Mouse (Mus musculus): ENCODE results near the gene Nat14. TPM values are rescaled to one million over a fixed set of nuclear protein-coding genes. Genes with fewer than 3 reads are reported as not detected.

The Nat14 gene
- polyA plus RNA-seq, 2 experiments = 0.92 to 7.6 TPM

DNA sequence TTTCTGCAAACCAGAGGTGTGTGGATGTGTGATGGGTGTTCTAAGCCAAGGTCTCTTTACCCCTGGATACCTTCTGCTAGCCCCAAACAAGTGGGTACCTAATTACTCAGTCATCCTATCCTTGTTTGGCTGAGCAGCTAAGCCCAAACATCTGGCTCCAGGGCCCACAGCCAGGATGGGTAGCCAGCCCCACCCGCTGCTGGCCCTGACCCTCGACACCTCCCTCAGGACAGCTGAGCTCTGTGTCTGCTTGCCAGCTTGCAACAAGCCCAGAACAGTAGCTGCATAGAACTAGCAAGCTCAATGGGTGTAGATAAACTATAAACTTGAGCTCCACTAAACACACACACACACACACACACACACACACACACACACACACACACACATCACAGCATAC, 26.0 kb downstream of the Nat14 start:
- no peak for DNase-seq (ENCODE audit: low spot score)
- H3K9ac ChIP-seq (ENCODE audit: low read depth, low read length, severe bottlenecking) = no peak overlapping the region
- 0% methylated on average over 1 of the region's 2 CpGs for WGBS

DNA sequence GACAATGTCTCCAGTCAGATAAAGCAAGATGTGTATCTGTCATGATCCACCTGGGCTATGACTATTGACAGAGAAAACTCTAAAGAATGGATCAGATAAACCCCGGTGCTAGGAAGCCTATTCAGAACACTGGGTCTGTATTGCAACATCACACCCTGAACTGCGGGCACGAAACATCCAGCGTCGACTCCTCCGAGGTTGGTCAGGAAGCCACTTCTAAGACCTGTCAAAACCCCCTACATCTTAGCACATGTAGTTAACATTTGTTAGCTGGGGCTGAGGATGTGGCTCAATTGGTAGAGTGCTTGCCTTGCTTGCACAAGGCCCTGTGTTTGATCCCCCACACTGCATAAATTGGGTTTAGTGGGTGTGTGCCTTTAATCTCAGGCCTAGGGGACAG, 26.6 kb downstream of the Nat14 start:
- TF ChIP-seq POLR2A (IDR thresholded peaks at IDR 0.05; ENCODE audit: borderline replicate concordance, extremely low read depth, insufficient read depth, insufficient read length) = no peak
- DNase-seq (ENCODE audit: low spot score) (no peak), ATAC-seq (ENCODE audit: low FRiP score, low read depth) (no peak)
- Histone ChIP-seq H3K4me2 (replicated peaks; ENCODE audit: low read depth, low read length, severe bottlenecking) (no peak overlapping the region), H3K4me1 (ENCODE audit: control insufficient read depth, insufficient read depth, low read length) (no peaks in the 10 kb centered on the region), H3K27me3 (ENCODE audit: control insufficient read depth, insufficient read depth, low read length) (no peaks in the 10 kb centered on the region), H3K4me3 (replicated peaks; ENCODE audit: low read length) (no peak overlapping the region), H3K36me3 (ENCODE audit: control insufficient read depth, insufficient read depth, low read length) (no peaks in the 10 kb centered on the region), H3K27ac (replicated peaks; ENCODE audit: low read depth, low read length) (no peak overlapping the region), H3K9me3 (ENCODE audit: control insufficient read depth, low read length) (no peaks in the 10 kb centered on the region), H3K9ac (ENCODE audit: low read depth, low read length, severe bottlenecking) (no peak overlapping the region)
- WGBS = 69% methylated on average over 6 of the region's 6 CpGs

More for the DNA sequence above, 26.0 kb downstream of the Nat14 start:
- TF ChIP-seq POLR2A (IDR thresholded peaks at IDR 0.05; ENCODE audit: borderline replicate concordance, extremely low read depth, insufficient read depth, insufficient read length) = no peak
- no peak; the same call in 1 of the 2 replicates for ATAC-seq (ENCODE audit: low FRiP score, low read depth)
- no peaks in the 10 kb centered on the region for H3K4me1 ChIP-seq (ENCODE audit: control insufficient read depth, insufficient read depth, low read length)
- no peak overlapping the region for H3K4me2 ChIP-seq (replicated peaks; ENCODE audit: low read depth, low read length, severe bottlenecking)
- H3K4me3 ChIP-seq (replicated peaks; ENCODE audit: low read length) = no peak overlapping the region
- no peaks in the 10 kb centered on the region for H3K36me3 ChIP-seq (ENCODE audit: control insufficient read depth, insufficient read depth, low read length)
- H3K27ac ChIP-seq (replicated peaks; ENCODE audit: low read depth, low read length) = no peak overlapping the region
- H3K27me3 ChIP-seq (ENCODE audit: control insufficient read depth, insufficient read depth, low read length) = no peaks in the 10 kb centered on the region
- no peaks in the 10 kb centered on the region for H3K9me3 ChIP-seq (ENCODE audit: control insufficient read depth, low read length)

DNA sequence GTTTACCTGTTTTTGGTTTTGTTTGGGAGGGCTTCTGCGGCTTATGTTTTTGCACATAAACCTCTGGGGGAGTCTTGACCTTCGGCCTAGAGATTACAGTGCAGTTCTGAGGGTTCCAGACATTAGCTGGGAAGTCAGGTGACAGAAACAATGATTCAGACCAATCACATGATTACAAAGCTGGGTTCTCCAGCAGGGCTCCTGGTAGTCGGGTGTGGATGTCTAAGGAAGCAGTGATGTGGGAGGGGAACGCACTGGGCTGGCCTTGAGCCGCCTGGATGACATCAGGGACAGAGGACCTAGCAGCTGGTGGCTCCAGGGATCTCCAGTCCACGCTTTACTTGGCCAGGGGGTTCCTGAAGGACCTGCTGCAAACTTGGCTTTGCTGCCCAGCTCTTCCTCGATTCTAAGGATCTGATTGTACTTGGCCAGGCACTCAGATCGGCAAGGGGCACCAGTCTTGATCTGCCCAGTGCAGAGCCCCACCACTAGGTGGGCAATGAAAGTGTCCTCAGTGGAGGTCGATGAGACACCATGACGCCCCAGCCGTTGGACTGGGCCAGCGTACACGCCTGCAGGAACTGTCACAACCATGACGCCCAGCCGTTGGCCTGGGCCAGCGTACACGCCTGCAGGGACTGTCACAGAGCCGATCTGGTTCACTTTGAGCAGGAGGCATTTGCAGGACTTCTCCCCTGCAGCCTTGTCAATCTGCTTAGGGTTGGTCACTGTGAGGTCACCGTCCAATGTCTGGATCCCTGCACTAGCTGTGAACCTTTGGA, 28.9 kb downstream of the Nat14 start:
- Histone ChIP-seq H3K36me3 (ENCODE audit: control insufficient read depth, insufficient read depth, low read length) (no peaks in the 10 kb centered on the region), H3K27me3 (ENCODE audit: control insufficient read depth, insufficient read depth, low read length) (no peaks in the 10 kb centered on the region), H3K27ac (replicated peaks; ENCODE audit: low read depth, low read length) (no peak overlapping the region), H3K9me3 (ENCODE audit: control insufficient read depth, low read length) (no peaks in the 10 kb centered on the region), H3K4me3 (replicated peaks; ENCODE audit: low read length) (no peak overlapping the region), H3K9ac (ENCODE audit: low read depth, low read length, severe bottlenecking) (no peak overlapping the region), H3K4me2 (replicated peaks; ENCODE audit: low read depth, low read length, severe bottlenecking) (no peak overlapping the region), H3K4me1 (ENCODE audit: control insufficient read depth, insufficient read depth, low read length) (no peaks in the 10 kb centered on the region)
- no peak for DNase-seq (ENCODE audit: low spot score)
- 84% methylated on average over 19 of the region's 19 CpGs for WGBS
- ATAC-seq (ENCODE audit: low FRiP score, low read depth) = no peak
- TF ChIP-seq POLR2A (IDR thresholded peaks at IDR 0.05; ENCODE audit: borderline replicate concordance, extremely low read depth, insufficient read depth, insufficient read length) = no peak

DNA sequence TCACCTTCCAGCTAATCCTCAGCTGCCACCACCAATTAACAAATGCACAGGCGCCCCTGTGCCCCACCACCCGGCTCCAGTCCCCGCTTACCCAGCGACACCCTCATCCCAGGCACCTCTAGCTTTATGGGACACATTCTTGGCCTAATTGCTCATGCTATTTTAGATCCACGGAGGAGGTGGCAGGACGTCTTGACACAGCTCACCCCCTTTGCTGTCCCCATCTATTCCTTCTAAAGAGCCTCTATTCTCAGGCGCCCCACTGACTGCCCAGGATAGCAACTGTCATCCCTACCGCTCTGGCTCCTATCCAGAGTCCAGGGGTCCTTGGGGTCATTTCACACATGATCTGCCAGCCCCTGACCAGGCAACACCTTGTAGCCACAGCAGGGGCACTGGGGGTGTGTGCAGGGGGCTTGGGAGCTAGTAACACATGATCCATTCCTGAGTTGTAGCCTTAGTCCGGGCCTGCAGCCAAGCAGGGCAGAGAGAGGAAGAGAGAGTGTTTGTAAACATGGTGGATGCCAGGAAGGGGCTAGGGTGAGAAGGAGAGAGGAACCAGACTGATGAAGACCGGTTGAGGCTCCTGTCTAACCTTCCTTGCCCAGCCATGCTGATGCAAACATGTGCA, 32.1 kb downstream of the Nat14 start:
- Histone ChIP-seq H3K4me3 (replicated peaks; ENCODE audit: low read length) (no peak overlapping the region), H3K4me2 (replicated peaks; ENCODE audit: low read depth, low read length, severe bottlenecking) (no peak overlapping the region), H3K36me3 (ENCODE audit: control insufficient read depth, insufficient read depth, low read length) (no peaks in the 10 kb centered on the region), H3K27ac (replicated peaks; ENCODE audit: low read depth, low read length) (no peak overlapping the region), H3K27me3 (ENCODE audit: control insufficient read depth, insufficient read depth, low read length) (no peaks in the 10 kb centered on the region), H3K9ac (ENCODE audit: low read depth, low read length, severe bottlenecking) (no peak overlapping the region), H3K4me1 (ENCODE audit: control insufficient read depth, insufficient read depth, low read length) (no peaks in the 10 kb centered on the region), H3K9me3 (ENCODE audit: control insufficient read depth, low read length) (no peaks in the 10 kb centered on the region)
- DNase-seq (ENCODE audit: low spot score) = no peak
- no peak for ATAC-seq (ENCODE audit: low FRiP score, low read depth)
- WGBS = 12% methylated on average over 10 of the region's 10 CpGs
- no peak for TF ChIP-seq POLR2A (IDR thresholded peaks at IDR 0.05; ENCODE audit: borderline replicate concordance, extremely low read depth, insufficient read depth, insufficient read length)

DNA sequence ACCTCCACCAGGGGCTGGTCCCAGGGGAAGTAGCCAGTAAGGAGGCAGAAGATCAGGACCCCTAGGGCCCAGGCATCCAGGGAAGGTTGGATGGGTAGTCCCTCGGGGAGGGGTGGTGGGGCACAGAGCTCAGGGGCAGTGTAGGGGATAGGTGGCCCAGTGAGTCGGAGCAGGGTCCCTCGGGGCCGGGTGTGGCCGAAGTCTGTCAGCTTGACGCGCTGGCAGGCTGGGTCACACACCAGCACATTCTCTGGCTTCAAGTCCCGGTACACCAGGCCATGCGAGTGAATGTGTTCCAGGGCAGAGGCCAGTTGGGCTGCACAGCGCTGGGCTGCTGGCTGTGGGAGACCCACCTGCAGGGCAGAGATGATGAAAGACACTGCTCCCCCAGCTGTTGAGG, 35.5 kb downstream of the Nat14 start:
- TF ChIP-seq POLR2A (IDR thresholded peaks at IDR 0.05; ENCODE audit: borderline replicate concordance, extremely low read depth, insufficient read depth, insufficient read length) = no peak
- no peaks in the 10 kb centered on the region for H3K4me1 ChIP-seq (ENCODE audit: control insufficient read depth, insufficient read depth, low read length)
- H3K27me3 ChIP-seq (ENCODE audit: control insufficient read depth, insufficient read depth, low read length) = no peaks in the 10 kb centered on the region
- WGBS = 77% methylated on average over 10 of the region's 10 CpGs
- H3K4me2 ChIP-seq (replicated peaks; ENCODE audit: low read depth, low read length, severe bottlenecking) = no peak overlapping the region
- no peak overlapping the region for H3K27ac ChIP-seq (replicated peaks; ENCODE audit: low read depth, low read length)
- no peak overlapping the region for H3K9ac ChIP-seq (ENCODE audit: low read depth, low read length, severe bottlenecking)
- H3K4me3 ChIP-seq (replicated peaks; ENCODE audit: low read length) = no peak overlapping the region
- H3K9me3 ChIP-seq (ENCODE audit: control insufficient read depth, low read length) = no peaks in the 10 kb centered on the region
- no peak for DNase-seq (ENCODE audit: low spot score)
- no peaks in the 10 kb centered on the region for H3K36me3 ChIP-seq (ENCODE audit: control insufficient read depth, insufficient read depth, low read length)
- no peak for ATAC-seq (ENCODE audit: low FRiP score, low read depth)
